Mouse (Mus musculus): ENCODE measurements around the gene Myrfl.

Myrfl gene

GRCm38 (mm10) chr10:116760561-116760960, 136.2 kb downstream of the Myrfl start:
- DNase-seq (ENCODE audit: inconsistent age in 2 of 2, low spot score in 1 of 2): no peak

GRCm38 (mm10) chr10:116759816-116760215, 136.9 kb downstream of the Myrfl start:
- no peak for DNase-seq (ENCODE audit: inconsistent age in 2 of 2, low spot score in 1 of 2)

GRCm38 (mm10) chr10:116755881-116756581, 140.7 kb downstream of the Myrfl start:
- DNase-seq (ENCODE audit: inconsistent age in 2 of 2, low spot score in 1 of 2): no peak

- no peak for DNase-seq (ENCODE audit: inconsistent age in 2 of 2, low spot score in 1 of 2)
These were observed 141.8 kb downstream of the Myrfl start for GRCm38 (mm10) chr10:116754940-116755339.

GRCm38 (mm10) chr10:116750895-116751294, 145.8 kb downstream of the Myrfl start:
- DNase-seq (ENCODE audit: inconsistent age in 2 of 2, low spot score in 1 of 2): no peak

- DNase-seq (ENCODE audit: inconsistent age in 2 of 2, low spot score in 1 of 2): no peak
These were observed 146.7 kb downstream of the Myrfl start for GRCm38 (mm10) chr10:116750062-116750461.

- no peak for DNase-seq (ENCODE audit: inconsistent age in 2 of 2, low spot score in 1 of 2)
These were observed 148.0 kb downstream of the Myrfl start for GRCm38 (mm10) chr10:116748681-116749080.

GRCm38 (mm10) chr10:116746281-116747011, 150.3 kb downstream of the Myrfl start:
- no peak for DNase-seq (ENCODE audit: inconsistent age in 2 of 2, low spot score in 1 of 2)

GRCm38 (mm10) chr10:116742696-116743095, 154.0 kb downstream of the Myrfl start:
- DNase-seq (ENCODE audit: inconsistent age in 2 of 2, low spot score in 1 of 2): no peak

GRCm38 (mm10) chr10:116742189-116742588, 154.5 kb downstream of the Myrfl start:
- no peak for DNase-seq (ENCODE audit: inconsistent age in 2 of 2, low spot score in 1 of 2)

- no peak for DNase-seq (ENCODE audit: inconsistent age in 2 of 2, low spot score in 1 of 2)
These were observed 155.4 kb downstream of the Myrfl start for GRCm38 (mm10) chr10:116741343-116741742.

GRCm38 (mm10) chr10:116740073-116740472, 156.6 kb downstream of the Myrfl start:
- no peak for DNase-seq (ENCODE audit: inconsistent age in 2 of 2, low spot score in 1 of 2)

- DNase-seq (ENCODE audit: inconsistent age in 2 of 2, low spot score in 1 of 2): no peak
These were observed 158.2 kb downstream of the Myrfl start for GRCm38 (mm10) chr10:116738533-116738932.

- peak; percentile 8 to 60 for DNase-seq (ENCODE audit: inconsistent age in 2 of 2, low spot score in 1 of 2)
These were observed 161.1 kb downstream of the Myrfl start for GRCm38 (mm10) chr10:116735607-116736006.

- DNase-seq (ENCODE audit: inconsistent age in 2 of 2, low spot score in 1 of 2): no peak
These were observed 163.1 kb downstream of the Myrfl start for GRCm38 (mm10) chr10:116733651-116734050.

GRCm38 (mm10) chr10:116730033-116730652, 166.6 kb downstream of the Myrfl start:
- DNase-seq (ENCODE audit: inconsistent age in 2 of 2, low spot score in 1 of 2): no peak

GRCm38 (mm10) chr10:116728860-116729259, 167.9 kb downstream of the Myrfl start:
- DNase-seq (ENCODE audit: inconsistent age in 2 of 2, low spot score in 1 of 2): no peak

GRCm38 (mm10) chr10:116727702-116728298, 168.9 kb downstream of the Myrfl start:
- no peak for DNase-seq (ENCODE audit: inconsistent age in 2 of 2, low spot score in 1 of 2)

Measured in adrenal gland, adult (tissue).